Mouse (Mus musculus): ENCODE results near the gene Slc35e4. TPM values are rescaled to one million over a fixed set of nuclear protein-coding genes. Genes with fewer than 3 reads are reported as not detected.

The Slc35e4 gene
- total and polyA plus RNA-seq, 3 experiments, result 3.3 to 10.9 (median 4.6) TPM

- Histone ChIP-seq H3K9me3 (replicated peaks; ENCODE audit: low read length) (no peaks in the 10 kb centered on the region), H3K27ac (ENCODE audit: insufficient read depth, low read depth) (no peak overlapping the region), H3K27me3 (replicated peaks) (no peaks in the 10 kb centered on the region), H3K4me2 (ENCODE audit: insufficient read depth, low read depth, poor library complexity, severe bottlenecking) (no peak overlapping the region), H3K36me3 (replicated peaks in 1 of 2; ENCODE audit: control insufficient read depth in 1 of 2, insufficient read depth in 1 of 2, low read length in 1 of 2) (peaks cover 17 to 53% of the 10 kb centered on the region in 2 experiments), H3K9ac (ENCODE audit: insufficient read depth, low read depth) (no peak overlapping the region), H3K79me2 (replicated peaks; ENCODE audit: control insufficient read depth, extremely low read depth, insufficient read depth, poor library complexity, severe bottlenecking) (no peaks in the 10 kb centered on the region), H3K4me3 (replicated peaks in 1 of 3; ENCODE audit: low read depth in 2 of 3, low read length in 2 of 3, poor library complexity in 1 of 3) (no peak overlapping the region), H3K4me1 (ENCODE audit: control insufficient read depth in 1 of 2, insufficient read depth in 2 of 2) (0 out of 4 replicates have a peak, but pooled peaks cover 0 to 3% of the 10 kb centered on the region in 2 experiments)
- dilution Hi-C loops (cut with MboI; ENCODE audit: extremely low pct_ligation_motif_present, extremely low pct_unique_long_range_greater_than_20kb, low sequenced_read_pairs) (no loop called here), in situ Hi-C loops (cut with MboI; ENCODE audit: low pct_ligation_motif_present, low pct_unique_long_range_greater_than_20kb, low sequenced_read_pairs) (loop anchor here (25.0 kb wide), 1 partner anchor 365 kb away; the partner anchor contains the start of gene Smtn)
- TF ChIP-seq USF2 (conservative IDR thresholded peaks at IDR 0.05; ENCODE audit: low read depth, low read length), result no peak
- no peak for DNase-seq (ENCODE audit: extremely low read depth)
Measured at GRCm38 (mm10) chr11:3902516-3902915, 11.9 kb downstream of the Slc35e4 start.

- TF ChIP-seq ELF1 (IDR thresholded peaks at IDR 0.05; ENCODE audit: low read depth, low read length) (no peak), IRF4 (IDR thresholded peaks at IDR 0.05; ENCODE audit: low read depth, low read length) (no peak), RAD21 (IDR thresholded peaks at IDR 0.05; ENCODE audit: low read depth, low read length) (no peak), PAX5 (IDR thresholded peaks at IDR 0.05; ENCODE audit: low read length) (no peak), CTCF (conservative IDR thresholded peaks at IDR 0.05 in 1 of 2, IDR thresholded peaks at IDR 0.05 in 1 of 2; ENCODE audit: low read depth in 2 of 2, low read length in 2 of 2) (no peak), MYC (IDR thresholded peaks at IDR 0.05; ENCODE audit: low read depth, low read length) (no peak)
Measured at GRCm38 (mm10) chr11:3900296-3900695, 14.2 kb downstream of the Slc35e4 start.

GRCm38 (mm10) chr11:3895933-3896332, 18.5 kb downstream of the Slc35e4 start:
- dilution Hi-C loops (cut with MboI; ENCODE audit: extremely low pct_ligation_motif_present, extremely low pct_unique_long_range_greater_than_20kb, low sequenced_read_pairs), result no loop called here
- no peak for TF ChIP-seq ZNF384 (IDR thresholded peaks at IDR 0.05; ENCODE audit: low read depth, low read length)
- no peak for TF ChIP-seq MXI1 (IDR thresholded peaks at IDR 0.05; ENCODE audit: low read depth, low read length)
- no peak for TF ChIP-seq POLR2A (IDR thresholded peaks at IDR 0.05; ENCODE audit: low read depth, low read length)
- no peak for TF ChIP-seq ZMIZ1 (IDR thresholded peaks at IDR 0.05; ENCODE audit: low read depth, low read length)
- TF ChIP-seq USF2 (conservative IDR thresholded peaks at IDR 0.05; ENCODE audit: low read depth, low read length), result no peak
- no peak for TF ChIP-seq JUND (conservative IDR thresholded peaks at IDR 0.05; ENCODE audit: low read depth, low read length)
- TF ChIP-seq ZC3H11A (IDR thresholded peaks at IDR 0.05; ENCODE audit: low read depth, low read length), result no peak
- no peak for TF ChIP-seq NELFE (IDR thresholded peaks at IDR 0.05; ENCODE audit: low read depth, low read length)
- no peak for TF ChIP-seq EP300 (IDR thresholded peaks at IDR 0.05; ENCODE audit: low read length)
- no peak for TF ChIP-seq POLR2AphosphoS2 (IDR thresholded peaks at IDR 0.05; ENCODE audit: low read depth, low read length)
- no peak for TF ChIP-seq CHD2 (IDR thresholded peaks at IDR 0.05; ENCODE audit: low read length)
- TF ChIP-seq KAT2A (IDR thresholded peaks at IDR 0.05; ENCODE audit: insufficient replicate concordance, low read length), result no peak
- TF ChIP-seq RAD21 (IDR thresholded peaks at IDR 0.05; ENCODE audit: low read depth, low read length), result no peak
- no peak for TF ChIP-seq GABPA (IDR thresholded peaks at IDR 0.05; ENCODE audit: insufficient replicate concordance, low read depth, low read length)
- no peak for TF ChIP-seq ETS1 (conservative IDR thresholded peaks at IDR 0.05; ENCODE audit: low read depth, low read length)
- no peak for TF ChIP-seq HCFC1 (IDR thresholded peaks at IDR 0.05; ENCODE audit: low read depth, low read length)
- TF ChIP-seq ZKSCAN1 (IDR thresholded peaks at IDR 0.05; ENCODE audit: borderline replicate concordance, low read depth, low read length), result no peak
- TF ChIP-seq IRF4 (IDR thresholded peaks at IDR 0.05; ENCODE audit: low read depth, low read length), result no peak
- TF ChIP-seq SIN3A (IDR thresholded peaks at IDR 0.05; ENCODE audit: low read length), result no peak

More at GRCm38 (mm10) chr11:3900296-3900695, 14.2 kb downstream of the Slc35e4 start:
- Histone ChIP-seq H3K4me2 (ENCODE audit: insufficient read depth, low read depth, poor library complexity, severe bottlenecking) (no peak overlapping the region), H3K36me3 (replicated peaks in 1 of 2; ENCODE audit: control insufficient read depth in 1 of 2, insufficient read depth in 1 of 2, low read length in 1 of 2) (peaks cover 12 to 47% of the 10 kb centered on the region in 2 experiments), H3K9ac (ENCODE audit: insufficient read depth, low read depth) (no peak overlapping the region), H3K27me3 (replicated peaks) (no peaks in the 10 kb centered on the region), H3K79me2 (replicated peaks; ENCODE audit: control insufficient read depth, extremely low read depth, insufficient read depth, poor library complexity, severe bottlenecking) (no peaks in the 10 kb centered on the region), H3K27ac (ENCODE audit: insufficient read depth, low read depth) (no peak overlapping the region), H3K9me3 (replicated peaks; ENCODE audit: low read length) (no peaks in the 10 kb centered on the region), H3K4me1 (ENCODE audit: control insufficient read depth in 1 of 2, insufficient read depth in 2 of 2) (peaks cover 0 to 8% of the 10 kb centered on the region in 2 experiments; a peak in 2 of 4 replicates), H3K4me3 (replicated peaks in 1 of 3; ENCODE audit: low read depth in 2 of 3, low read length in 2 of 3, poor library complexity in 1 of 3) (no peak overlapping the region)
- in situ Hi-C loops (cut with MboI; ENCODE audit: low pct_ligation_motif_present, low pct_unique_long_range_greater_than_20kb, low sequenced_read_pairs) (loop anchor here (25.0 kb wide), 1 partner anchor 363 kb away; the partner anchor contains the start of gene Smtn), dilution Hi-C loops (cut with MboI; ENCODE audit: extremely low pct_ligation_motif_present, extremely low pct_unique_long_range_greater_than_20kb, low sequenced_read_pairs) (no loop called here)
- no peak for DNase-seq (ENCODE audit: extremely low read depth)

More at GRCm38 (mm10) chr11:3895933-3896332, 18.5 kb downstream of the Slc35e4 start:
- peaks cover 0 to 19% of the 10 kb centered on the region in 2 experiments; a peak in 2 of 4 replicates for H3K4me1 ChIP-seq (ENCODE audit: control insufficient read depth in 1 of 2, insufficient read depth in 2 of 2)
- in situ Hi-C loops (cut with MboI; ENCODE audit: low pct_ligation_motif_present, low pct_unique_long_range_greater_than_20kb, low sequenced_read_pairs), result no loop called here
- H3K27ac ChIP-seq (ENCODE audit: insufficient read depth, low read depth), result no peak overlapping the region
- no peaks in the 10 kb centered on the region for H3K9me3 ChIP-seq (replicated peaks; ENCODE audit: low read length)
- no peak overlapping the region for H3K9ac ChIP-seq (ENCODE audit: insufficient read depth, low read depth)
- no peak overlapping the region for H3K4me3 ChIP-seq (replicated peaks in 1 of 3; ENCODE audit: low read depth in 2 of 3, low read length in 2 of 3, poor library complexity in 1 of 3)
- H3K36me3 ChIP-seq (replicated peaks in 1 of 2; ENCODE audit: control insufficient read depth in 1 of 2, insufficient read depth in 1 of 2, low read length in 1 of 2), result peaks cover 12 to 35% of the 10 kb centered on the region in 2 experiments
- H3K4me2 ChIP-seq (ENCODE audit: insufficient read depth, low read depth, poor library complexity, severe bottlenecking), result peak overlapping the region; percentile 85; the same call in 1 of the 2 replicates
- H3K27me3 ChIP-seq (replicated peaks), result peaks cover 1% of the 10 kb centered on the region
- H3K79me2 ChIP-seq (replicated peaks; ENCODE audit: control insufficient read depth, extremely low read depth, insufficient read depth, poor library complexity, severe bottlenecking), result no peaks in the 10 kb centered on the region
- no peak for DNase-seq (ENCODE audit: extremely low read depth)
